Comparison of ENCODE assay signal across 8 mouse cellular contexts in the genomic region with DNA sequence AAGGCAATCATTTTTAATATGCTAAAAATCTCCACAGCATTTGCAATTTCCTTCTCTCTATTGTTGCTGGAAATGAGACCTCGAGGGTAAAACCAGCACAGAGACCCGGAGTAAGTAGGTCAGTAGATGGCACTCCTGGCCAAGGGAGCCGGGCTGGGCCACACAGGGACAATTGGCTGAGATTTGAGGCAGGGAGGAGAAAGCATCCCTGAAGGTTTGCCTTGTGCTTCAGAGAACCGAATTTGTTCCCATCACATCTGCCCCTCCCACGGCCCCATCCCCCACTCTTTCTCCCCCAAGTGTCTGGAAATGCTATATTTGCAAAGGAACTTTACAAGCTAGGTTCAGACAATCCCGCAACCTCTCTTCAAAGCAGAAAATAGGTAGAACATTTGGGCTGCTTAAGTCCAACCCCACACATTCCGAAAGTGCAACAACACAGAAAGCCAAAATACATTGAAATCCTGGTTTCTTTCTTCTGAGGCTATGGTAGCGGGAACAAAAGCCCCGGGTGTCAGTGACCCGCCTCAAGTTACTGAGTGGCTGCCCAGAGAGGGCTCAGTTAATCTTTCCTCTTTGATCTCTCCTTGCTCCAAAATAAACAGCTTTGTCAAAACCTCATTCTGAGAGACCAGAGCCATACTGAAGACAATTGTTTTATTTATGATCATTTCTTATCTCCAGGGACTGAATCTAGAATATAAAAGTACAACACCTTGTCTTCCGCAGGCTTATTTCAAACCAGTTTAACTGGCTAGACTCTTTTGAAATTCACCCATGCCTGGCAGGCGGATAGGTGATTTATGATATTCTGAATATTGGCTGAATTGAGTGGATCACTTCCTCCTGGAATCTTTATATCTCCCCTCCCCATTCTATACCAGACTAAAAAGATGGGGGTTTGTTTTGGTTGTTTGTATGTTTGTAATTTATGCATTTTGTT.
DNase-seq lines count a peak whose midpoint lies in the region; ATAC-seq and TF ChIP-seq lines count a peak whose summit lies in the region.

No protein-coding gene starts in this region.

- no peaks in the 10 kb centered on the region for H3K27me3 ChIP-seq in embryonic facial prominence, embryonic 10.5 days (replicated peaks; ENCODE audit: low read depth, poor library complexity, severe bottlenecking)
- no peaks in the 10 kb centered on the region for H3K27me3 ChIP-seq in heart, embryonic 16.5 days (ENCODE audit: control insufficient read depth, insufficient read depth, low read length)
- H3K27me3 ChIP-seq in lung, embryonic 14.5 days (ENCODE audit: insufficient read depth, low read length) = no peaks in the 10 kb centered on the region

- no peak overlapping the region for H3K4me2 ChIP-seq in heart, embryonic 16.5 days (ENCODE audit: low read depth, low read length)
- no peak overlapping the region for H3K4me2 ChIP-seq in lung, embryonic 14.5 days

- DNase-seq in 416B (ENCODE audit: low read depth) = peak; percentile 2
- peak; percentile 22 to 30 for DNase-seq in adrenal gland, adult 18-20 months (ENCODE audit: low spot score in 2 of 2)
- DNase-seq in embryonic facial prominence, embryonic 10.5 days (ENCODE audit: low spot score) = peak; percentile 76
- peak; percentile 61 to 64 for DNase-seq in kidney, postnatal 25 days
- peak; percentile 79 for DNase-seq in lung, embryonic 14.5 days
- peak; percentile 21 for DNase-seq in retina, postnatal 7 days (ENCODE audit: low read depth, low spot score)

- no peaks in the 10 kb centered on the region for H3K9me3 ChIP-seq in embryonic facial prominence, embryonic 10.5 days
- H3K9me3 ChIP-seq in heart, embryonic 16.5 days (replicated peaks; ENCODE audit: control insufficient read depth, low read length) = no peaks in the 10 kb centered on the region
- H3K9me3 ChIP-seq in lung, embryonic 14.5 days (ENCODE audit: low read depth, low read length) = no peaks in the 10 kb centered on the region

- H3K4me3 ChIP-seq in embryonic facial prominence, embryonic 10.5 days = no peak overlapping the region
- H3K4me3 ChIP-seq in heart, embryonic 16.5 days (ENCODE audit: low read length) = no peak overlapping the region
- no peak overlapping the region for H3K4me3 ChIP-seq in lung, embryonic 14.5 days (ENCODE audit: low read depth, low read length)

- ATAC-seq in heart, embryonic 16.5 days (replicated peaks; ENCODE audit: extremely low read depth, insufficient read depth, low FRiP score) = peak; percentile 63
- ATAC-seq in lung, embryonic 14.5 days (ENCODE audit: insufficient read depth) = no peak
- no peak for ATAC-seq in monocyte, adult 5-6 weeks (replicated peaks; ENCODE audit: insufficient number of reproducible peaks, low FRiP score, low TSS enrichment, poor library complexity, severe bottlenecking)

- peak; percentile 71 for TF ChIP-seq CTCF in lung, embryonic 14.5 days (IDR thresholded peaks at IDR 0.05; ENCODE audit: low read depth)

- 18% methylated on average over 12 of the region's 12 CpGs for WGBS in embryonic facial prominence, embryonic 10.5 days
- WGBS in heart, embryonic 16.5 days = 36% methylated on average over 12 of the region's 12 CpGs
- 20% methylated on average over 12 of the region's 12 CpGs for WGBS in lung, embryonic 14.5 days

- H3K36me3 ChIP-seq in embryonic facial prominence, embryonic 10.5 days (replicated peaks) = peaks cover 42% of the 10 kb centered on the region
- H3K36me3 ChIP-seq in heart, embryonic 16.5 days (ENCODE audit: control insufficient read depth, insufficient read depth) = peaks cover 3% of the 10 kb centered on the region
- peaks cover 23% of the 10 kb centered on the region; the same call in 1 of the 2 replicates for H3K36me3 ChIP-seq in lung, embryonic 14.5 days (ENCODE audit: insufficient read depth)

- H3K9ac ChIP-seq in heart, embryonic 16.5 days (ENCODE audit: low read length) = no peak overlapping the region
- no peak overlapping the region for H3K9ac ChIP-seq in lung, embryonic 14.5 days

- H3K27ac ChIP-seq in embryonic facial prominence, embryonic 10.5 days (replicated peaks) = peak overlapping the region; percentile 54; the same call in 1 of the 2 replicates
- no peak overlapping the region for H3K27ac ChIP-seq in heart, embryonic 16.5 days (ENCODE audit: low read length)
- no peak overlapping the region for H3K27ac ChIP-seq in lung, embryonic 14.5 days (ENCODE audit: low read depth)

- H3K4me1 ChIP-seq in embryonic facial prominence, embryonic 10.5 days = peaks cover 15% of the 10 kb centered on the region
- peaks cover 13% of the 10 kb centered on the region for H3K4me1 ChIP-seq in heart, embryonic 16.5 days (ENCODE audit: control insufficient read depth, insufficient read depth, low read length)
- no peaks in the 10 kb centered on the region for H3K4me1 ChIP-seq in lung, embryonic 14.5 days (ENCODE audit: insufficient read depth)

Comparison
In these comparisons a context has a peak if more than half of its experiments do, and no peak if none do; other contexts are left out.
1. DNase-seq: peak in every context shown above with its lines; median percentile 79 in lung, embryonic 14.5 days; 76 in embryonic facial prominence, embryonic 10.5 days; 62 in kidney, postnatal 25 days; 26 in adrenal gland, adult 18-20 months; 21 in retina, postnatal 7 days; 2 in 416B.